ENCODE assay signal across 17 mouse cellular contexts in the genomic region with DNA sequence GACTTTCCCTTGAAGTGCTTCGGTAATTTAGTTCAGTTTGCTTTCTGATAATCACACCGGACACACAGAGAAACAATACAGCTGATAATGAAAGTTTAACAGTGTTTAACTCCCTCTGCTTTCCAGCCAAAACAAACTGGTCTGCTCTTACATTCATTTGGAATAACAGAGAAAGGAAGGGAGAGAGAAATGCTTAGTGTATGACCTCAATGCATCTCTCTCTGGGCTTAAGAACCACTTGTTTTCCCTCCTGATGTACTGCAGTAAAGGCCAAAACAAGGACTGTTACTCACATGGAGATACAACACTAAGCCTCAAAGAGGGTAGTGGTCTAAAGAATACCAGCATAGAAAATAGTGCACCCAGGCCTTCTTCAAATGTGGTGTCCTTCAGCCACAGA.
"Had no signal": no experiment of that assay in that cellular context is flagged by ENCODE, and none has a peak within 500 bp of the region (broad histone marks: within the 10 kb centered on the region; RNA-seq: fewer than 3 reads in every experiment).

No protein-coding gene starts in this region.

- H3K9me3 ChIP-seq: heart, embryonic 10.5 days; heart, embryonic 15.5 days; hindbrain, embryonic 13.5 days; hindbrain, embryonic 15.5 days; kidney, embryonic 15.5 days; limb, embryonic 13.5 days; limb, embryonic 15.5 days; liver, embryonic 12.5 days had no signal

- H3K4me3 ChIP-seq: heart, embryonic 10.5 days; heart, embryonic 15.5 days; hindbrain, embryonic 13.5 days; hindbrain, embryonic 15.5 days; kidney, embryonic 15.5 days; limb, embryonic 13.5 days; limb, embryonic 15.5 days; liver, embryonic 12.5 days had no signal

- H3K4me2 ChIP-seq: heart, embryonic 15.5 days; hindbrain, embryonic 13.5 days; hindbrain, embryonic 15.5 days; kidney, embryonic 15.5 days; limb, embryonic 13.5 days; limb, embryonic 15.5 days; liver, embryonic 12.5 days had no signal

- H3K9ac ChIP-seq: heart, embryonic 15.5 days; hindbrain, embryonic 13.5 days; hindbrain, embryonic 15.5 days; kidney, embryonic 15.5 days; limb, embryonic 13.5 days; limb, embryonic 15.5 days; liver, embryonic 12.5 days; liver, embryonic 14.5 days had no signal

- H3K27ac ChIP-seq: heart, embryonic 15.5 days; hindbrain, embryonic 13.5 days; hindbrain, embryonic 15.5 days; hindbrain, postnatal 0 days; kidney, embryonic 15.5 days; limb, embryonic 13.5 days; limb, embryonic 15.5 days; liver, embryonic 12.5 days; liver, embryonic 14.5 days had no signal

- H3K36me3 ChIP-seq: heart, embryonic 10.5 days; heart, embryonic 15.5 days; hindbrain, embryonic 13.5 days; hindbrain, embryonic 15.5 days; kidney, embryonic 15.5 days; limb, embryonic 13.5 days; limb, embryonic 15.5 days; liver, embryonic 12.5 days had no signal

- H3K27me3 ChIP-seq: heart, embryonic 15.5 days; hindbrain, embryonic 13.5 days; hindbrain, embryonic 15.5 days; limb, embryonic 13.5 days; limb, embryonic 15.5 days; liver, embryonic 12.5 days had no signal

- ATAC-seq: hindbrain, postnatal 0 days; liver, embryonic 12.5 days had no signal

- H3K4me1 ChIP-seq: hindbrain, embryonic 15.5 days; limb, embryonic 13.5 days; limb, embryonic 15.5 days; liver, embryonic 12.5 days had no signal

- DNase-seq: gastrocnemius, postnatal 14 days; gastrocnemius, postnatal 36 days; heart, postnatal 10 days; kidney, adult 11 months; layer of hippocampus, adult 9-11 months; layer of hippocampus, postnatal 36 days; left cerebral cortex, postnatal 4 days had no signal
